Mouse (Mus musculus): ENCODE measurements around the gene Defb15. TPM values are rescaled to one million over a fixed set of nuclear protein-coding genes. Genes with fewer than 3 reads are reported as not detected.

Gene Defb15
- polyA plus RNA-seq (2014; fragmentation: Nextera tagmentation; extraction: Ambion mirVana): not detected in 2 replicates

DNA sequence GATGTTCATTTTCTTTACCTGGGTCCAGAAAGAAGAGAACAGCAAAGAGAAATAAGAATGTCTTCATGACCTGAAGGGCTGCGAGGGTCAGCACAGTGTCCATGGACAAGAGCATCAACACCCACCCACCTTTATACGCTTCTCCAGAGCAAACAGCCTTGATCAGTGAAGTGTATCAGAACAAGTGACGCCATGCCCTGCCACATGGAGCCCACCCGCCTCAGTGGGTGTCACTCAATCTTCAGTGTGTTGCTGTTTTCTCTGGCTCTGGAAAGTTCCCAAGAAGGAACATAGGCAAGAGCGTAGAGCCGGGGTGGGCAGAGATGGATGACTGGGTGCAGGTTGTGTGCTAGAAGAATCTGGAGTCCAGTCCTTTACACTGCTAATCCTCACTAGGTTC is at the start of gene Defb15:
TSS of gene Defb15 (minus strand) at position 101 of the 400 bp plus-strand sequence.
- no peaks in the 10 kb centered on the region for H3K9me3 ChIP-seq (ENCODE audit: control insufficient read depth, low read length)
- H3K36me3 ChIP-seq (ENCODE audit: control insufficient read depth, insufficient read depth, low read length): no peaks in the 10 kb centered on the region
- H3K4me2 ChIP-seq (ENCODE audit: low read length): no peak within 1 kb of the TSS
- ATAC-seq (ENCODE audit: low FRiP score, low TSS enrichment) (no peak), DNase-seq (no peak)
- H3K27ac ChIP-seq (replicated peaks; ENCODE audit: low read depth, low read length): no peak within 1 kb of the TSS
- no peak within 1 kb of the TSS for H3K4me3 ChIP-seq (replicated peaks; ENCODE audit: low read depth, low read length)
- no peak within 1 kb of the TSS for H3K9ac ChIP-seq (replicated peaks; ENCODE audit: low read length)
- 91% methylated on average over 6 of the region's 6 CpGs for WGBS
- no peaks in the 10 kb centered on the region for H3K27me3 ChIP-seq (ENCODE audit: control insufficient read depth, insufficient read depth, low read length)
- H3K4me1 ChIP-seq (ENCODE audit: control insufficient read depth, insufficient read depth, low read length): no peaks in the 10 kb centered on the region

DNA sequence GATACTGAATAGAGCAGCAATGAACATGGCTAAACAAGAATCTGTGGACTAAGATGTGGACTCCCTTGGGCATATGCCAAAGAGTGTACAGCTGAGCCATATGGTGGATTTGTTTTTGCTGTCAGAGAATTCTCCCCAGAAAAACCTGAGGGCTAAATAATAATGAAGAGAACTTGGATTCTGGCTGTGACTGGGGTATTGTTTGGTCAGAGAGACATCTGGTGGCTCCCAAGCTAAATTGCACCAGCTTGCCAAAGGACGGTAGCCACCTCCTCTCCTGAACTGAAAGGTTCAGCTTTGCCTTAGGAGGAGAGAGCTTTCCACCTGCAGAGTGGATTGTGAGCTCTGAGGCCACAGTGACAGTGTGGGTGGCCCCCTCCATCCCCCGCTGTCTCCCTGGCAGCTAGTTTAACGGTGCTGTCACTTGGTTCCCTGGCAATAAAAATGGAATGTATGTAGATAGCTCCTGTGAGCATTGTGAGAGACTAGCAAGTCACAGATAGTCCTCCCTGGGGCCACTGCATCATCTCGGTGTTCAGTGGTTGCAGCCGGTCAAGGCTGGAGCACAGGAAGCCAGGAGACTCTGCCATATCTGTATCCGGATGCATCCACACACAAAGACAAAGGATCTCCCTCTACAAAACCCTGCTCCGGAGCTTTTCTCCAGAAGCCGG is 49.3 kb upstream of the Defb15 start:
- WGBS: 56% methylated on average over 8 of the region's 8 CpGs
- H3K4me1 ChIP-seq (ENCODE audit: control insufficient read depth, insufficient read depth, low read length): no peaks in the 10 kb centered on the region
- no peak overlapping the region for H3K4me2 ChIP-seq (ENCODE audit: low read length)
- H3K36me3 ChIP-seq (ENCODE audit: control insufficient read depth, insufficient read depth, low read length): no peaks in the 10 kb centered on the region
- ATAC-seq (ENCODE audit: low FRiP score, low TSS enrichment) (0 out of 2 replicates have a peak, but pooled peaks have one; percentile 53), DNase-seq (peak; percentile 70)
- no peak overlapping the region for H3K9ac ChIP-seq (replicated peaks; ENCODE audit: low read length)
- H3K4me3 ChIP-seq (replicated peaks; ENCODE audit: low read depth, low read length): no peak overlapping the region
- H3K27ac ChIP-seq (replicated peaks; ENCODE audit: low read depth, low read length): no peak overlapping the region
- no peaks in the 10 kb centered on the region for H3K27me3 ChIP-seq (ENCODE audit: control insufficient read depth, insufficient read depth, low read length)
- no peaks in the 10 kb centered on the region for H3K9me3 ChIP-seq (ENCODE audit: control insufficient read depth, low read length)

GRCm38 (mm10) chr8:21978193-21978592 is 45.7 kb upstream of the Defb15 start:
- Histone ChIP-seq H3K27ac (replicated peaks; ENCODE audit: low read depth, low read length) (0 out of 2 replicates have a peak overlapping the region, but pooled peaks have one; percentile 26), H3K4me3 (replicated peaks; ENCODE audit: low read depth, low read length) (no peak overlapping the region), H3K4me1 (ENCODE audit: control insufficient read depth, insufficient read depth, low read length) (no peaks in the 10 kb centered on the region), H3K27me3 (ENCODE audit: control insufficient read depth, insufficient read depth, low read length) (no peaks in the 10 kb centered on the region), H3K9ac (replicated peaks; ENCODE audit: low read length) (no peak overlapping the region), H3K9me3 (ENCODE audit: control insufficient read depth, low read length) (no peaks in the 10 kb centered on the region), H3K36me3 (ENCODE audit: control insufficient read depth, insufficient read depth, low read length) (no peaks in the 10 kb centered on the region), H3K4me2 (ENCODE audit: low read length) (no peak overlapping the region)
- DNase-seq (peak; percentile 28), ATAC-seq (ENCODE audit: low FRiP score, low TSS enrichment) (no peak)
- WGBS: 48% methylated on average over 4 of the region's 4 CpGs

DNA sequence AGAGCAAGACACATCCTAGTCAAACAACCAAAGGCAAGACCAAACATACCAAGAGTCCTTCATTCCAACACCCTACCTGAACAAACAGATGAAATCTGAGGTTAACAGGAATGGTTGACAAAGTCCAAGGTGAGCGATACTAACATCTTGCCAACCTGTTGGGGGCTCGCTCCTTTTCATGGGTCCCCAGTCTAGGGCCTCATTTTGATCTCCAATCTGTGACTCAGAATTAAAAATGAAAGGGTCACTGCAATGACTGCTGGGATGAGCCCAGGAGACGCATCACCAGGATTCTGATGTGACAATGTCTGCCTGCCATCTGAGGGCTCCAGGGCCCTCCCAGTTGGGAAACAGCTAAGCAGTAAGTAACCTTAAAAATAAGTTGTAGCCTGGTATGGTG is 37.0 kb upstream of the Defb15 start, which contains the start of gene Ccdc70:
TSS of gene Ccdc70 (plus strand) at position 301 of the 400 bp plus-strand sequence.
- no peaks in the 10 kb centered on the region for H3K36me3 ChIP-seq (ENCODE audit: control insufficient read depth, insufficient read depth, low read length)
- no peak within 1 kb of the TSS for H3K4me3 ChIP-seq (replicated peaks; ENCODE audit: low read depth, low read length)
- H3K9ac ChIP-seq (replicated peaks; ENCODE audit: low read length): no peak within 1 kb of the TSS
- no peak for ATAC-seq (ENCODE audit: low FRiP score, low TSS enrichment)
- H3K4me1 ChIP-seq (ENCODE audit: control insufficient read depth, insufficient read depth, low read length): no peaks in the 10 kb centered on the region
- no peaks in the 10 kb centered on the region for H3K9me3 ChIP-seq (ENCODE audit: control insufficient read depth, low read length)
- WGBS: 92% methylated on average over 3 of the region's 3 CpGs
- H3K27ac ChIP-seq (replicated peaks; ENCODE audit: low read depth, low read length): no peak within 1 kb of the TSS
- DNase-seq: no peak
- H3K27me3 ChIP-seq (ENCODE audit: control insufficient read depth, insufficient read depth, low read length): no peaks in the 10 kb centered on the region
- no peak within 1 kb of the TSS for H3K4me2 ChIP-seq (ENCODE audit: low read length)

GRCm38 (mm10) chr8:21966646-21967045 is 34.1 kb upstream of the Defb15 start:
- DNase-seq (no peak), ATAC-seq (ENCODE audit: low FRiP score, low TSS enrichment) (no peak)
- Histone ChIP-seq H3K9ac (replicated peaks; ENCODE audit: low read length) (no peak overlapping the region), H3K4me1 (ENCODE audit: control insufficient read depth, insufficient read depth, low read length) (no peaks in the 10 kb centered on the region), H3K4me2 (ENCODE audit: low read length) (no peak overlapping the region), H3K27ac (replicated peaks; ENCODE audit: low read depth, low read length) (no peak overlapping the region), H3K4me3 (replicated peaks; ENCODE audit: low read depth, low read length) (no peak overlapping the region), H3K27me3 (ENCODE audit: control insufficient read depth, insufficient read depth, low read length) (no peaks in the 10 kb centered on the region), H3K36me3 (ENCODE audit: control insufficient read depth, insufficient read depth, low read length) (no peaks in the 10 kb centered on the region), H3K9me3 (ENCODE audit: control insufficient read depth, low read length) (no peaks in the 10 kb centered on the region)
- 95% methylated on average over 1 of the region's 1 CpGs for WGBS

GRCm38 (mm10) chr8:21958414-21958813 is 25.9 kb upstream of the Defb15 start, which contains the start of gene Fam90a1a:
Gene Fam90a1a, plus strand, starts transcription at chr8:21958714.
- WGBS: 89% methylated on average over 2 of the region's 2 CpGs

GRCm38 (mm10) chr8:21956336-21956735 is 23.8 kb upstream of the Defb15 start:
- WGBS: 82% methylated on average over 3 of the region's 3 CpGs
- Histone ChIP-seq H3K36me3 (ENCODE audit: control insufficient read depth, insufficient read depth, low read length) (no peaks in the 10 kb centered on the region), H3K9ac (replicated peaks; ENCODE audit: low read length) (no peak overlapping the region), H3K4me3 (replicated peaks; ENCODE audit: low read depth, low read length) (no peak overlapping the region), H3K4me2 (ENCODE audit: low read length) (no peak overlapping the region), H3K4me1 (ENCODE audit: control insufficient read depth, insufficient read depth, low read length) (no peaks in the 10 kb centered on the region), H3K27me3 (ENCODE audit: control insufficient read depth, insufficient read depth, low read length) (no peaks in the 10 kb centered on the region), H3K27ac (replicated peaks; ENCODE audit: low read depth, low read length) (no peak overlapping the region), H3K9me3 (ENCODE audit: control insufficient read depth, low read length) (no peaks in the 10 kb centered on the region)
- DNase-seq (no peak), ATAC-seq (ENCODE audit: low FRiP score, low TSS enrichment) (no peak)

More at GRCm38 (mm10) chr8:21958414-21958813, 25.9 kb upstream of the Defb15 start, which contains the start of gene Fam90a1a:
- no peaks in the 10 kb centered on the region for H3K4me1 ChIP-seq (ENCODE audit: control insufficient read depth, insufficient read depth, low read length)
- DNase-seq: no peak
- no peak within 1 kb of the TSS for H3K4me3 ChIP-seq (replicated peaks; ENCODE audit: low read depth, low read length)
- no peak within 1 kb of the TSS for H3K9ac ChIP-seq (replicated peaks; ENCODE audit: low read length)
- H3K27ac ChIP-seq (replicated peaks; ENCODE audit: low read depth, low read length): no peak within 1 kb of the TSS
- H3K4me2 ChIP-seq (ENCODE audit: low read length): no peak within 1 kb of the TSS
- H3K36me3 ChIP-seq (ENCODE audit: control insufficient read depth, insufficient read depth, low read length): no peaks in the 10 kb centered on the region
- no peaks in the 10 kb centered on the region for H3K9me3 ChIP-seq (ENCODE audit: control insufficient read depth, low read length)
- ATAC-seq (ENCODE audit: low FRiP score, low TSS enrichment): no peak
- no peaks in the 10 kb centered on the region for H3K27me3 ChIP-seq (ENCODE audit: control insufficient read depth, insufficient read depth, low read length)

- Histone ChIP-seq H3K27me3 (ENCODE audit: control insufficient read depth, insufficient read depth, low read length) (no peaks in the 10 kb centered on the region), H3K27ac (replicated peaks; ENCODE audit: low read depth, low read length) (no peak overlapping the region), H3K36me3 (ENCODE audit: control insufficient read depth, insufficient read depth, low read length) (no peaks in the 10 kb centered on the region), H3K9me3 (ENCODE audit: control insufficient read depth, low read length) (no peaks in the 10 kb centered on the region), H3K9ac (replicated peaks; ENCODE audit: low read length) (no peak overlapping the region), H3K4me1 (ENCODE audit: control insufficient read depth, insufficient read depth, low read length) (no peaks in the 10 kb centered on the region), H3K4me3 (replicated peaks; ENCODE audit: low read depth, low read length) (no peak overlapping the region), H3K4me2 (ENCODE audit: low read length) (no peak overlapping the region)
- 7% methylated on average over 9 of the region's 9 CpGs for WGBS
- DNase-seq (peak; percentile 79), ATAC-seq (ENCODE audit: low FRiP score, low TSS enrichment) (no peak)
Measured at GRCm38 (mm10) chr8:21955321-21955720, 22.8 kb upstream of the Defb15 start.

Data from midbrain, embryonic 14.5 days (tissue).